Mouse (Mus musculus): ENCODE results near the gene Gm20518. TPM values are rescaled to one million over a fixed set of nuclear protein-coding genes. Genes with fewer than 3 reads are reported as not detected.

The Gm20518 gene
- polyA plus RNA-seq, 1 experiment from 2014 or later, result 0.29 TPM

DNA sequence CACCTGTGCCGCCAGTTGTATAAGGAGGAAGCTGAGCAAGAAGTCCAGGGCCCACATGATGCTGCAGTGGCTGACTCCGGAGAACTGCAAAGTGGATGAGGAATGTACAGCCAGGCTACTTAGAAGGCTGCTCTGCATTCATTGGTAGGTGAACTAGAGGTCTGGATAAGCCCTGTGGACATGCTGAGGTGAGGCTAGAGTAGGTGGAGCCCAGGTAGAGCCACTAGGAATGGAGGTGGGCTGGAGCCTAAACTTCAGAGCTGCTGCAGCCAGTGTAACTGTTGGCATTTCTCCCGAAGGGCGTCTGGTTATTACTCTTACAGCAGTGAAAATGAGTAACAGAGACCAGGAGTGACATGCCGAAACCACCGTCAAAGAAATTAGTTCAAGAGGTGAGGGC, 53.4 kb downstream of the Gm20518 start, which contains the start of gene Car15:
TSS of gene Car15 (minus strand) at position 314 of the 400 bp plus-strand sequence.
- Histone ChIP-seq H3K27me3 (peaks cover 41% of the 10 kb centered on the region), H3K27ac (replicated peaks) (no peak within 1 kb of the TSS), H3K36me3 (peaks cover 29% of the 10 kb centered on the region), H3K4me3 (replicated peaks) (no peak within 1 kb of the TSS), H3K4me2 (replicated peaks) (no peak within 1 kb of the TSS), H3K9ac (no peak within 1 kb of the TSS), H3K4me1 (peaks cover 12% of the 10 kb centered on the region), H3K9me3 (replicated peaks) (no peaks in the 10 kb centered on the region)
- 60% methylated on average over 6 of the region's 6 CpGs for whole genome bisulfite sequencing
- ATAC-seq (ENCODE audit: insufficient number of reproducible peaks, low FRiP score, low TSS enrichment, low read depth), result no peak

DNA sequence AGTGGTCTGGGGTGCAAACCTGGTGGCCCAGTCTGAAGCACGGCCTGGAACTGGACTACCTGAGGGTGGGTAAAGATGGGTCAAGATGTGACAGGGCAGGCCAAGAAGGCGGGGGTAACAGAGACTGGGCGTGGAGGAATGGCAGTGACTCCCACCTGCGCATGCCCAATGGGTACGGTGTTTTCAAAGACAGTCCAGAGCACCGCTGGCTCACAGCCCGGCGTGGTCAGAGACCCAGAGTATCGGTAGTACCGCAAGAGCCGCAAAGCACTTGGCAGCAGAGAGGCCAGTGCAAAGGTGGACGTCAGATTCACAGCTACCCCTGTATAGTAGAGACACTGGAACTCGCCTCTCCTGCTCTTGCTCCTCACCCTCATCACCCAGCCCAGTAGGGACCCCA, 56.0 kb downstream of the Gm20518 start:
- peaks cover 67% of the 10 kb centered on the region for H3K27me3 ChIP-seq
- 53% methylated on average over 13 of the region's 13 CpGs for WGBS
- ATAC-seq (ENCODE audit: insufficient number of reproducible peaks, low FRiP score, low TSS enrichment, low read depth), result no peak

DNA sequence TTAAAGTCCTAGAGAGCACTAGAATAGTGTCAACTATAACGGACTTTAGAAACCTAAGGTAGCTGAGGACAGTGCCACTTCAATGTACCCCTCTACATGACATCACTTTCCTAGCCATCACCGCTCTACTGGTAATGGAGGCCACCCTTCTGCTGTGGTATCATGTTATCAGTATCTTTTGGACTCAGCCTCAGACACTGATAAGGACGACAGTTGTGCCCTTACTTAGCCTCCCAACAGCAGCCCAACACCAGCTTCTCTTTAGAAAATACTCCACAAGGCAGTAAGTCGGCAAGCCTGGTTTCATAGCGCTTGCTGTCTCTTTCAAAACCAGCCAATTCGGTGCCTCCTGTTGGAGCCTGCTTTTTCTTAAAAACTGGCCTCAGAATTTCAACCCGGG, 56.9 kb downstream of the Gm20518 start:
- Histone ChIP-seq H3K9me3 (replicated peaks) (no peaks in the 10 kb centered on the region), H3K27ac (replicated peaks) (no peak overlapping the region), H3K4me1 (peaks cover 22% of the 10 kb centered on the region), H3K36me3 (no peaks in the 10 kb centered on the region), H3K27me3 (peaks cover 77% of the 10 kb centered on the region), H3K9ac (no peak overlapping the region), H3K4me3 (replicated peaks) (peak overlapping the region; percentile 60; the same call in 1 of the 2 replicates), H3K4me2 (replicated peaks) (peak overlapping the region; percentile 99)
- no peak for ATAC-seq (ENCODE audit: insufficient number of reproducible peaks, low FRiP score, low TSS enrichment, low read depth)
- 49% methylated on average over 7 of the region's 7 CpGs for WGBS

More for the DNA sequence above, 56.0 kb downstream of the Gm20518 start:
- Histone ChIP-seq H3K4me3 (replicated peaks) (no peak overlapping the region), H3K36me3 (peaks cover 3% of the 10 kb centered on the region; the same call in 1 of the 2 replicates), H3K4me1 (peaks cover 22% of the 10 kb centered on the region), H3K9ac (no peak overlapping the region), H3K4me2 (replicated peaks) (no peak overlapping the region), H3K9me3 (replicated peaks) (no peaks in the 10 kb centered on the region), H3K27ac (replicated peaks) (no peak overlapping the region)

DNA sequence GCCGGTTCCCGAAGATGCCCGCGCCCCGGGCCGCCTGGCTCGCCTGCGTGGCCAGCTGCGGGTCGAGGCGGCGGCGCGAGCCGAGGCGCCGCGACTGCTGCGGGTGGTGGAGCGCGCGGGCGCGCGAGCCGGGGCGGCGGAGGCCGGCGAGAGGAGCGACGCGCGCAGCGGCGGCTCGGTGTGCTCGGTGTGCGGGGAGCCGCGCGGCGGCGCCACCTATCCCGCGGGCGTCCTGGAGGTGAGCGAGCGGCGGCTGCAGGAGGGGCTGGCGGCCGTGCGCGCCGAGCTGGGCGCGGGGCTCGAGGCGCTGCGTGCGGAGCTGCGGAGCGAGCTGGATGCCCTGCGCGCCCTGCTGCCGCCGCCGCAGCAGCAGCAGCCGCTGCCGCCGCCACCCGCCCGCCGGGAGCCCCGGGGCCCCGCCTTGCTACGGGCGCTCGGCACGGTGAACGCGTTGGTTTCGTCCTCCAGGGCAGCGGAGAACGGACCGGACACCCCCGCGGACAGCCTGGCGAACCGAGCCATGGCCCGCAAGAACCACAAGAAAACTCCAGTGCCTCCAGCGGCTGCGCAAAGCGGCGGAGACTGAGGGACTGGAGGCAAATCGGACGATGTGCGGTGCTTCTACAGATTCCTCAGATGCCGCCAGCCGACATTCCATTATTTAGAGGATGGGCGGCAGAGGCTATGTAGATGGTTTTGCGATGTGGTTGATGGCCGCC, 57.6 kb downstream of the Gm20518 start:
- Histone ChIP-seq H3K9me3 (replicated peaks) (no peaks in the 10 kb centered on the region), H3K27me3 (peaks cover 78% of the 10 kb centered on the region), H3K4me2 (replicated peaks) (peak overlapping the region; percentile 99), H3K27ac (replicated peaks) (0 out of 2 replicates have a peak overlapping the region, but pooled peaks have one; percentile 4), H3K9ac (peak overlapping the region; percentile 50), H3K4me3 (replicated peaks) (peak overlapping the region; percentile 60), H3K4me1 (peaks cover 22% of the 10 kb centered on the region), H3K36me3 (no peaks in the 10 kb centered on the region)
- 0 out of 2 replicates have a peak, but pooled peaks have one; percentile 8 for ATAC-seq (ENCODE audit: insufficient number of reproducible peaks, low FRiP score, low TSS enrichment, low read depth)
- under 1% methylated on average over 81 of the region's 103 CpGs for WGBS

DNA sequence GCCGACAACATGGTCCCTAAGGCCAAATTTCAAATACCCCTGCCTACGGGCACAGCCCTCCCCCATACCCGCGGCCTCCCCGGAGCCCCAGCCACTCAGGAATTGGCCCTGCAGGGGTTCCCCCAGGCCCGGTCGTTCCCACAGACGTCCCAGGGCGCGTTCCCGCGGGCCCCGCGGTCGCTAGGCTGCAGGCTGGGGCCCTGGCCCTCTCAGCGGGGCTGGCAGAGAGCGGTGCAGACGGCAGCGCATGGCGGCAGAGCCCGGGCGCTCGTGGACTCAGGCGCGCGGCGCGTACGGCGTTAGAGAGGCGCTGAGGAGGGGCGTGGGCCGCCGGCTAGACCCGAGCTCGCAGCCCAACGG, 58.2 kb downstream of the Gm20518 start:
- H3K27me3 ChIP-seq, result peaks cover 78% of the 10 kb centered on the region
- 0 out of 2 replicates have a peak overlapping the region, but pooled peaks have one; percentile 4 for H3K27ac ChIP-seq (replicated peaks)
- H3K4me1 ChIP-seq, result peaks cover 22% of the 10 kb centered on the region
- H3K9me3 ChIP-seq (replicated peaks), result no peaks in the 10 kb centered on the region
- peak overlapping the region; percentile 60 for H3K4me3 ChIP-seq (replicated peaks)
- peak overlapping the region; percentile 50 for H3K9ac ChIP-seq
- H3K4me2 ChIP-seq (replicated peaks), result peak overlapping the region; percentile 99
- WGBS, result under 1% methylated on average over 37 of the region's 37 CpGs
- no peaks in the 10 kb centered on the region for H3K36me3 ChIP-seq
- 0 out of 2 replicates have a peak, but pooled peaks have one; percentile 30 for ATAC-seq (ENCODE audit: insufficient number of reproducible peaks, low FRiP score, low TSS enrichment, low read depth)

DNA sequence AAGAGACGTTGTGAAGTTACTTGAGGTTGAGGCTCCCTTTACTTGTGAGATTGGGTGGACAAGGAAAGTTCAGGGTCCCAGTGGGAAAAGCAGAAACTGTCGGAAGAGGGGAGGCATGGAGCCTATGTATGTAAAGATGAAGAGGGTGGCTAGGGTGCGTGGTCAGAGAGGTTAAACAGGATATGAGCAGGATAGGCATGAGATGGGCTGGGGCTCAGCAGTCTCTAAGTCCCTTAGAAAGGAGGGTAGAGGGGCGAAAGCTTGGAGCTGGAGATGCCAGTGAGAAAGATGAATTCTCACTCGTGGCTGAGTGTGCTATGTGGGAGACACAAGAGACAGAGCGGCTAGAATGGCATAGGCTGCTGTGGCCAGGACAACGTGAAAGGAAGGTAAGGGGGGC, 58.6 kb downstream of the Gm20518 start, which contains the start of gene B830017H08Rik:
TSS of gene B830017H08Rik (plus strand) at position 301 of the 400 bp plus-strand sequence.
- H3K4me3 ChIP-seq (replicated peaks), result peak within 1 kb of the TSS; percentile 60
- H3K9ac ChIP-seq, result peak within 1 kb of the TSS; percentile 50
- peaks cover 78% of the 10 kb centered on the region for H3K27me3 ChIP-seq
- no peaks in the 10 kb centered on the region for H3K9me3 ChIP-seq (replicated peaks)
- H3K36me3 ChIP-seq, result no peaks in the 10 kb centered on the region
- peak within 1 kb of the TSS; percentile 99 for H3K4me2 ChIP-seq (replicated peaks)
- WGBS, result 23% methylated on average over 7 of the region's 7 CpGs
- H3K27ac ChIP-seq (replicated peaks), result 0 out of 2 replicates have a peak within 1 kb of the TSS, but pooled peaks have one; percentile 4
- peaks cover 22% of the 10 kb centered on the region for H3K4me1 ChIP-seq
- ATAC-seq (ENCODE audit: insufficient number of reproducible peaks, low FRiP score, low TSS enrichment, low read depth), result no peak

DNA sequence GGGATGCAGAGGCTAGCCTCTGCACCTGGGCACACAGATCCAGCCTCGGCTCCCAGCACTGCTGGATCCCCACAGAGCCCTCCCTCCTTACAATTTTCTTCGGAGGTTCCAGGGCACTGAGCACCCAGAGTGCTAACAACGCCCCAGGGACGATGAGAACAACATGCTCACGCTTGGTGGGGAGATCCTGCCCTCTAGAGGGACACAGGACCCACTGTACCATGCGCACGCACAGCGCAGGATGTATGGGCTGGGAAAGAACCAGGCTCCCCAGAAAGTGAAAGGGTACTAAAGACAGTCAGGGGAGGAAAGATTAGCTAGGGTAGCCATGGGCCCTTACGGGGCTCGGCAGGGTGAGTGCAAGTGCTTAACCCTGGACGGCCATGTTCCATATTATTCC, 59.7 kb downstream of the Gm20518 start:
- Histone ChIP-seq H3K9ac (no peak overlapping the region), H3K9me3 (replicated peaks) (no peaks in the 10 kb centered on the region), H3K4me3 (replicated peaks) (no peak overlapping the region), H3K4me2 (replicated peaks) (no peak overlapping the region), H3K27ac (replicated peaks) (no peak overlapping the region), H3K27me3 (peaks cover 73% of the 10 kb centered on the region), H3K4me1 (peaks cover 22% of the 10 kb centered on the region), H3K36me3 (no peaks in the 10 kb centered on the region)
- WGBS, result 11% methylated on average over 11 of the region's 11 CpGs
- no peak for ATAC-seq (ENCODE audit: insufficient number of reproducible peaks, low FRiP score, low TSS enrichment, low read depth)

DNA sequence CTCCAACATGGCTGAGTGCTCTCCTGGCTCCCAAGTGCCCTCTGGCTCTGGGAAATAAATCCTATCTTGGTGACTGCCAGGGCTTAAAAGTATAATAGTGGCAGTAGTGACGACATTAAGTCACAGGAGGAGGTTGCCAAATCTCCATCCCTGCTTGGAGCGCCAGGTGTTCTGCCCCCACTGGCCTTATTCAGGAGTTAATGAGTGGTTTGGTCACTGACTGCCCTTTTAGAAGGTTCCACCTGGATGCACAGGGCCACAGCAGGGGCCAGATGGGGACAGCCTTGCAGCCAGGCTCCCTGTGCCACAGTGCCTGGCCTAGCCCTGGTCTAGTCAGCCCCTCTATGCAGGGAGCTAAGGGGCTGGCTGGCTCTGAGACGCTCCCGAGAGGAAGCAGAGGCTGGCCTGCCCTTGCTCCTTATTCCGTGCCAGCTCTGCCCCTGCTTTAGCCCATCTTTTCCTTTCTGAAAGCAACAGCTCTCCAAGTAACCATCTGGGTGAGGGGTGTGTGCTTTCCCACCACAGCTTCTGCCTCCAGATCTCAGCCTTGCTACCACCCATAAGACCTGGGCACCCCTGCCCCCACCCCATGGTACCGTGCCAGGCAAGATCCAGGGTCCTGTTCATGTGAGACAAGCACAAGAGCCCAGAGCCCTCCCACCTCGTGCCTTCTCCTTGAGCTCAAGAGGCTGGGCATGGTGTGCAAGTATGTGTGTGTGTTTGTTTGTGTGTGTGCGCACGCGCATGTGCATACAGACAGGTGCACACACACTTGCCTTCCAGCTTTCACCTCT, 60.9 kb downstream of the Gm20518 start:
- no peaks in the 10 kb centered on the region for H3K9me3 ChIP-seq (replicated peaks)
- peaks cover 61% of the 10 kb centered on the region for H3K27me3 ChIP-seq
- no peak overlapping the region for H3K27ac ChIP-seq (replicated peaks)
- H3K9ac ChIP-seq, result no peak overlapping the region
- WGBS, result 55% methylated on average over 10 of the region's 10 CpGs
- no peak for ATAC-seq (ENCODE audit: insufficient number of reproducible peaks, low FRiP score, low TSS enrichment, low read depth)
- no peak overlapping the region for H3K4me3 ChIP-seq (replicated peaks)
- no peak overlapping the region for H3K4me2 ChIP-seq (replicated peaks)
- no peaks in the 10 kb centered on the region for H3K36me3 ChIP-seq
- peaks cover 22% of the 10 kb centered on the region for H3K4me1 ChIP-seq

DNA sequence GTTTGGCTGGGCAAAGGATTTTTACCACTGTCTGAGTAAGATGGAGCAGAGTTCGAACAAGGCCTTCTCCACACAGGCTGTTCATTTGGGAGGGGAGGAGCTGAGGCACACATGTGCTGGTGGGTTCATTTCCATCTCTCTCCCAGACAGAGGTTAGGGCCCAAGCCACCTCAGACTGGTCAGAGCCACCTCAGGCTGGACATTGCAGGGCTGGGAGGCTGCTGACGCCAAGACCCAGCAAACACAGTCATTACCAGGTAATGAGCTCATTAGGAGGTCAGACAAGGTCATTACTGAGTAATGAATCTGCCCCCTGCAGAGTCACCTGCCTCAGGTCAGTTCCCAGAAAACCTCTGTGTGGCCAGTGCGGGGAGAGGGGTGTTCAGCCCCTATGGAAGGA, 62.6 kb downstream of the Gm20518 start:
- H3K9ac ChIP-seq, result no peak overlapping the region
- no peak overlapping the region for H3K27ac ChIP-seq (replicated peaks)
- H3K9me3 ChIP-seq (replicated peaks), result no peaks in the 10 kb centered on the region
- peaks cover 16% of the 10 kb centered on the region for H3K4me1 ChIP-seq
- no peak overlapping the region for H3K4me3 ChIP-seq (replicated peaks)
- H3K4me2 ChIP-seq (replicated peaks), result no peak overlapping the region
- H3K27me3 ChIP-seq, result peaks cover 45% of the 10 kb centered on the region
- WGBS, result 52% methylated on average over 3 of the region's 3 CpGs
- no peaks in the 10 kb centered on the region for H3K36me3 ChIP-seq
- no peak for ATAC-seq (ENCODE audit: insufficient number of reproducible peaks, low FRiP score, low TSS enrichment, low read depth)

DNA sequence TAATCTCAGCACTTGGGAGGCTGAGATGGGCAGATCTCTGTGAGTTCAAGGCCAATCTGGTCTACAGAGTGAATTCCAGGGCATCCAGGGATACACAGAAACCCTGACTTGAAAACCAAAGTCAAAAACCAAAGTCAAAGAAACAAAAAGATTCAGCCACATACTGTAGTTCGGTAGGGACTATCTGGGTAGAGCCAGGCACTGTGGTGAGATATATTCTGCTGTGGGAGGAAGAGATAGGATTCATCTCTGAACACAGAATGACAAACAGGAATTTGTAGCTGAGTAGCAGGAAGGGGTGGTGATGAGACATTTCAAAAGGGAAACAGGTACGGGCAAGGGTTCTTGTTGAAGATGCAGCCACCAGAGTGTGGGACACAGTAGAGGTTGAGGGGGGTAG, 63.2 kb downstream of the Gm20518 start:
- H3K4me2 ChIP-seq (replicated peaks), result no peak overlapping the region
- H3K27me3 ChIP-seq, result peaks cover 38% of the 10 kb centered on the region
- no peaks in the 10 kb centered on the region for H3K9me3 ChIP-seq (replicated peaks)
- no peaks in the 10 kb centered on the region for H3K36me3 ChIP-seq
- ATAC-seq (ENCODE audit: insufficient number of reproducible peaks, low FRiP score, low TSS enrichment, low read depth), result no peak
- peaks cover 11% of the 10 kb centered on the region for H3K4me1 ChIP-seq
- no peak overlapping the region for H3K27ac ChIP-seq (replicated peaks)
- no peak overlapping the region for H3K4me3 ChIP-seq (replicated peaks)
- H3K9ac ChIP-seq, result no peak overlapping the region
- WGBS, result 84% methylated on average over 2 of the region's 2 CpGs

DNA sequence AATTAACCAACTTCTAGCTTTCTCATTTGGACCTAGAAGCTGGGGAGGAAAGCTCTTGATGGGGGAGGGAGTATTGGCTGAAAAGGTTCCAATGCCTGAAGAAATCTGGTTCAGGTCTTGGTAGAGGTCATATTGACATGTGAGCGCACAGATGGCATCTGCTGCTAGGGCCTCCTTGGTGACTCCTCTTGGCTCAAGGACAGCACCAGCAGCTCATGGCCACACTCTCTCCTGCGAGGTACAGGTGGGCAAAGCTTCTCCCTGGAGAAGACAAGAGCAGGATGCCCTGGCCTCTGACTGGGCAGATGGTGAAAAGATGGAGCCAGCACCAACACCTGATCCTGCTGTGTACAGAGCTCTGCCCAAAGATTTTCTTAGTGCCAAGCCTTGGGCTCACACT, 65.0 kb downstream of the Gm20518 start:
- no peak for ATAC-seq (ENCODE audit: insufficient number of reproducible peaks, low FRiP score, low TSS enrichment, low read depth)
- 80% methylated on average over 2 of the region's 2 CpGs for WGBS
- no peak overlapping the region for H3K27ac ChIP-seq (replicated peaks)

More for the DNA sequence above, 65.0 kb downstream of the Gm20518 start:
- Histone ChIP-seq H3K4me2 (replicated peaks) (no peak overlapping the region), H3K36me3 (no peaks in the 10 kb centered on the region), H3K9me3 (replicated peaks) (no peaks in the 10 kb centered on the region), H3K4me1 (0 out of 2 replicates have a peak, but pooled peaks cover 3% of the 10 kb centered on the region), H3K4me3 (replicated peaks) (no peak overlapping the region), H3K27me3 (peaks cover 21% of the 10 kb centered on the region), H3K9ac (no peak overlapping the region)
